Mouse (Mus musculus) liver, embryonic 15.5 days (tissue): ENCODE data around the gene Tmem14c. TPM values are rescaled to one million over a fixed set of nuclear protein-coding genes. Genes with fewer than 3 reads are reported as not detected.

ENCODE experiments used
- ATAC-seq: fragments of 200-750 bp; cut with Nextera tagmentation; 2 replicates; pipeline ENCODE4 v1.8.0; 2017; ENCODE audit warnings: moderate number of reproducible peaks, mild to moderate bottlenecking, moderate library complexity; ENCODE audit not compliant: insufficient read depth
- H3K27ac ChIP-seq: fragments of 300-500 bp; sonication (generic); replicated peaks from 2 replicates; pipeline ENCODE4 v1.5.1; 2015; ENCODE audit warnings: mild to moderate bottlenecking, inconsistent platforms
- H3K27me3 ChIP-seq: fragments of 300-500 bp; sonication (generic); 2 replicates; pipeline ENCODE4 v1.6.1; 2015; ENCODE audit warnings: mild to moderate bottlenecking, inconsistent platforms
- H3K36me3 ChIP-seq: fragments of 300-500 bp; sonication (generic); replicated peaks from 2 replicates; pipeline ENCODE4 v1.6.1; 2015; ENCODE audit warnings: moderate library complexity, mild to moderate bottlenecking, inconsistent platforms
- H3K4me1 ChIP-seq: fragments of 300-500 bp; sonication (generic); replicated peaks from 2 replicates; pipeline ENCODE4 v1.6.1; 2015; ENCODE audit warnings: inconsistent platforms
- H3K4me2 ChIP-seq: fragments of 300-500 bp; sonication (generic); 2 replicates; pipeline ENCODE4 v1.6.1; 2015; ENCODE audit warnings: moderate library complexity, mild to moderate bottlenecking, inconsistent platforms
- H3K4me3 ChIP-seq: fragments of 300-500 bp; sonication (generic); replicated peaks from 2 replicates; pipeline ENCODE4 v1.5.1; 2015; ENCODE audit warnings: mild to moderate bottlenecking, inconsistent platforms
- H3K9ac ChIP-seq: fragments of 300-500 bp; sonication (generic); 2 replicates; pipeline ENCODE4 v1.6.1; 2015; ENCODE audit warnings: moderate library complexity, mild to moderate bottlenecking, inconsistent platforms
- H3K9me3 ChIP-seq: fragments of 300-500 bp; sonication (generic); replicated peaks from 2 replicates; pipeline ENCODE4 v1.6.1; 2016; ENCODE audit warnings: inconsistent platforms
- WGBS: fragments of 180-500 bp; shearing (Covaris S2); methylation state at CpG from one replicate; pipeline ENCODE4 v1.1.7; 2015; ENCODE audit warnings: mixed read lengths; ENCODE audit not compliant: insufficient replicate concordance; 5-methylcytosine and 5-hydroxymethylcytosine counted together
- polyA plus RNA-seq: library from polyadenylated mRNA; unstranded; fragments of >200 nt; fragmentation: Nextera tagmentation; extraction: Ambion mirVana; gene quantifications from 2 replicates; pipeline ENCODE4 v1.2.1, GENCODE M21; 2015

The Tmem14c gene
- polyA plus RNA-seq, 1 experiment from 2014 or later = 685 TPM

DNA sequence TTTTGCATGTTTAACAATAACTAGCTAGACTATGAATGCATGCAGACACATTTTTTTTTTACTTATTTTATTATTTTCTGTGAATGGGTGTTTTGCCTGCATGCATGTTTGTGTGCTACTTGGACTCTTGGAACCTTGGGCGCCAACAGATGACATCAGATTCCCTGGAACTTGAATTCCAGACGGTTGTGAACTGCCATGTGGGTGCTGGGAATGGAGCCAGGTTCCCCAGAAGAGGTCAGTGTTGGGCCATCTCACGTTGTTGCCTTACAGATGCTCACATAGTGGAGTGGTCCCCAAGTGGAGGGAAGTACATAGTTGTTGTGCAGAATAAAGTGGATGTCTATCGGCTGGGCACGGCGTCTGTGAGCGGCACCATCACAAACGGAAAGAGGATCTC lies 7.1 kb upstream of the Tmem14c start:
- H3K9ac ChIP-seq = no peak overlapping the region
- ATAC-seq = no peak
- no peaks in the 10 kb centered on the region for H3K9me3 ChIP-seq
- H3K27me3 ChIP-seq = no peaks in the 10 kb centered on the region
- H3K4me3 ChIP-seq = no peak overlapping the region
- H3K4me2 ChIP-seq = no peak overlapping the region
- H3K27ac ChIP-seq = no peak overlapping the region
- peaks cover 97% of the 10 kb centered on the region for H3K36me3 ChIP-seq
- 81% methylated on average over 8 of the region's 8 CpGs for WGBS
- peaks cover 11% of the 10 kb centered on the region for H3K4me1 ChIP-seq

DNA sequence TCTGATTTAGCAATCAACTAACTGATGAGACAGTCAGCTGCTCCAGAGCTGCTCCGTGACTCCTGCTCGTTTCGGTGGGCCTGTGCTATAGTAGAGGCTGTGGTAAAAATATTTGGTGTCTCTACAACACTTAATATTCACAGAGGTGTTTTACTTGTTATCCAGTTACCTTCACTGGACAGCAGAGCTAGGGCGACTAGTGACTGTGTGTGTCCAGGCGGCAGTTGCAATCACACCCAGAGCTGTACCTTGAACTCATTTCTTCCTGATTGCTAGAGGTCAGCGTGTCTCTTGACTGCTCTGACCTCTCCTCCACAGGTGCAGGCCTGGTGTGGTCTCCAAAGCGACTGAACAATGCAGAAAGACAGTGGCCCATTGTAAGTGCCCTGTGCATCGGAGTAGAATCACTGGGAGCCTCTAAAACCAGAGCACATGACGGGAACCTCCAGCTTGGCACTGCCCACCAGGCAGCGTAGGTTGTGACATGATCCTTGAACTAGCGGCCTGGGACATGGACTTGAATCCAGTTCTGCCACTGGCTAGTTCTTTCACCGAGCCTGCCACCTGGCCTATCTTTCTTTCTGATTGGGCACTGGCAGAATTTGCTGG lies 809 bp downstream of the Tmem14c start:
- Histone ChIP-seq H3K4me2 (peak overlapping the region; percentile 82), H3K9ac (peak overlapping the region; percentile 84), H3K27me3 (no peaks in the 10 kb centered on the region), H3K36me3 (peaks cover 77% of the 10 kb centered on the region), H3K4me3 (peak overlapping the region; percentile 75), H3K27ac (peak overlapping the region; percentile 93), H3K4me1 (peaks cover 65% of the 10 kb centered on the region), H3K9me3 (no peaks in the 10 kb centered on the region)
- no peak for ATAC-seq
- 12% methylated on average over 12 of the region's 12 CpGs for WGBS

DNA sequence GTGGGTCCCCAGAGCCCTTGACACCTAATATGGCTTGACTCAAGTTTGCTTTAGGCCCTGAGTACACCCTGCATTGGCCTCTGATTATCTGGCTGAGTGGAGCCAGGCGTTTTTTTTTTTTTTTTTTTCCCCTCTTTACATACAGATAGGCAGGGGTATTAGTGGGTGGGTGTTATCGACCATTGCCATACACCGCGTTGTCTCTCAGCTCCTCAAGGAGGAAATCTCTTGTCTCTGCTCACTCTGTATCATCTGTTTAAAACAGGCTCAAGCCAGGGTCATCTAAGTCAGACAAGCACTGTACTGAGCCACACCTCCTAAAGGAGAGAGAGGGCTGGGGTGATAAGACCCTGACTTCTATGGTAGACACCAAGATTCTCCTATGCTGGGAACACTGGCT lies 1.7 kb downstream of the Tmem14c start:
- H3K4me2 ChIP-seq = peak overlapping the region; percentile 82
- peak; percentile 78 for ATAC-seq
- H3K4me1 ChIP-seq = peaks cover 73% of the 10 kb centered on the region
- peak overlapping the region; percentile 75 for H3K4me3 ChIP-seq
- 22% methylated on average over 4 of the region's 4 CpGs for WGBS
- H3K9me3 ChIP-seq = no peaks in the 10 kb centered on the region
- H3K9ac ChIP-seq = peak overlapping the region; percentile 84
- H3K36me3 ChIP-seq = peaks cover 77% of the 10 kb centered on the region
- H3K27ac ChIP-seq = peak overlapping the region; percentile 93
- H3K27me3 ChIP-seq = no peaks in the 10 kb centered on the region

DNA sequence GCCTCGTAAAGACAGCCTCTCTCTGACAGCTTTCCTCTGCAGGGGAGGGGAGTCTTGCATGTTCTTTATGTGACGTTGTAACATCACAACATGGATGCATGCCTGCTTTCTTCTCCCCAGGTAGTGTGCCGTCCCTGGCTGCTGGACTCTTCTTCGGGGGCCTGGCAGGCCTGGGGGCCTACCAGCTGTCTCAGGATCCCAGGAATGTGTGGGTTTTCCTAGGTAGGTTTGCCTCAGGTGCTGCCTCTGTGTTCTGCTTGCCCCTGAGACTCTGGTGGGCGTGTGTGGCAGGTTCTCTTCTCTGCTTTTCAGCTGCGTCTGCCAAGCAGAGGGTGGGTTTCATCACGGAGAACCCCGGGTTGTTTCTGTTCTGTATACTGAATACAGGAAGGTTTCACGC lies 2.1 kb downstream of the Tmem14c start:
- Histone ChIP-seq H3K9ac (peak overlapping the region; percentile 84), H3K4me1 (peaks cover 76% of the 10 kb centered on the region), H3K27ac (peak overlapping the region; percentile 93), H3K9me3 (no peaks in the 10 kb centered on the region), H3K36me3 (peaks cover 77% of the 10 kb centered on the region), H3K27me3 (no peaks in the 10 kb centered on the region), H3K4me3 (peak overlapping the region; percentile 75), H3K4me2 (peak overlapping the region; percentile 82)
- ATAC-seq = no peak
- WGBS = 39% methylated on average over 9 of the region's 9 CpGs

DNA sequence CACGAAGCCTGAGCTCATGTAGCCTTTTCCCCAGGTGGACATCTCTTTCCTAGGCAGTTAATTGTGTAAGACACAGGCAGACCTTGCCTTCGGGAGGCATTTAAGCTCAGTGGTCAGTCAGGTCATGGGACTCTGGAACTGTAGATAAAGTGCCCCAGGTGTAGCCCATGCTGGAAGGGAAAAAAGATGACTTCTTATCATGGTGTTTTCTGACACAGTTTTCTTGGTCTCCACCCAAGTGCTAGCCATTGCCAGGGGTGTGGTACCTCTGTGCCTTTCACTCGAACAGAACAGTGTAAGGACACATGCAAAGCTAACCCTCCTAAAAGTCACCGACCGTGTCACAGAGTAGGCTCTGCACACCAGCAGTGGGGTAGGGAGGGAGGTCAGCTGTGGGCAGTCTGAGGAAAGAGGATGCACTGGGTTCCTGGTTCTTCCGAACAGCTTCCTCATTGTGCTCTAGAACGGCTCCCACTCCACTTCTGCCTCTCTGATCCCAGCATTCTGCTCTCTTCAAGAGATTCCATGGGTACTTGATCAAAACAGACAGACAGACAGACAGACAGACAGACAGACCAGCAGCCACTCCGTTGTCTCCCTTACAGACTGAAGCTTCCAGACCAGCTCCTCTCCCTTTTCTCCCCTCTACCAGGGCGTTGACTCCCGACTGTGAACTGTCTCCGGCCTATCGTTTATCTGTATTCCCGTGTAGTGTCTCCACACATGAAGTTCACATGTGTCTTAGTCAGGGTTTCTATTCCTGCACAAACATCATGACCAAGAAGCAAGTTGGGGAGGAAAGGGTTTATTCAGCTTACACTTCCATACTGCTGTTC lies 2.9 kb downstream of the Tmem14c start:
- H3K4me1 ChIP-seq = peaks cover 79% of the 10 kb centered on the region

DNA sequence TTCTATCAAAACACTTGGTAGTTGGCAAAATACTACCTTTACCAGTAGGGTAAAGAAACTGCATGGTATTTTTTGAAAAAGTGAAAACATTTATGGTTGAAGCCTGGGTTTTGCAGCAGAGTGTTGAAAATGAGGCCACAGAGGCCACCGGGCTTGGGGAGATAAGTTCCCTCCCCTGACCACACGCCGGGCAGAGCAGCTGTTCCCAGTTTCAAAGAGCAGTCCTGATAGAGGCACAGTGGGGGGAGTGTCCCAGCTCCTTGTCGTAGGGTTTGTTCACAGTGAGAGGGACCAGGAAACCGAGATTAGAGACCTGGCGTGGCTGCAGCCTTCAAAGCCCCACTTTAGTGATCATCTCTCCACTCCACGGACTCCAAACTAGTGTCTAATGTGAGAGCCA lies 4.4 kb downstream of the Tmem14c start:
- no peaks in the 10 kb centered on the region for H3K9me3 ChIP-seq
- ATAC-seq = no peak
- H3K27ac ChIP-seq = peak overlapping the region; percentile 93
- peaks cover 69% of the 10 kb centered on the region for H3K36me3 ChIP-seq
- WGBS = 9% methylated on average over 7 of the region's 7 CpGs
- H3K4me1 ChIP-seq = peaks cover 81% of the 10 kb centered on the region
- H3K9ac ChIP-seq = peak overlapping the region; percentile 84
- H3K27me3 ChIP-seq = no peaks in the 10 kb centered on the region
- H3K4me2 ChIP-seq = peak overlapping the region; percentile 82
- peak overlapping the region; percentile 75 for H3K4me3 ChIP-seq

More for the DNA sequence above, 2.9 kb downstream of the Tmem14c start:
- ATAC-seq = peak; percentile 54
- Histone ChIP-seq H3K27ac (peak overlapping the region; percentile 93), H3K9ac (peak overlapping the region; percentile 84), H3K9me3 (no peaks in the 10 kb centered on the region), H3K27me3 (no peaks in the 10 kb centered on the region), H3K4me3 (peak overlapping the region; percentile 75), H3K4me2 (peak overlapping the region; percentile 82), H3K36me3 (peaks cover 77% of the 10 kb centered on the region)
- WGBS = 33% methylated on average over 13 of the region's 13 CpGs

DNA sequence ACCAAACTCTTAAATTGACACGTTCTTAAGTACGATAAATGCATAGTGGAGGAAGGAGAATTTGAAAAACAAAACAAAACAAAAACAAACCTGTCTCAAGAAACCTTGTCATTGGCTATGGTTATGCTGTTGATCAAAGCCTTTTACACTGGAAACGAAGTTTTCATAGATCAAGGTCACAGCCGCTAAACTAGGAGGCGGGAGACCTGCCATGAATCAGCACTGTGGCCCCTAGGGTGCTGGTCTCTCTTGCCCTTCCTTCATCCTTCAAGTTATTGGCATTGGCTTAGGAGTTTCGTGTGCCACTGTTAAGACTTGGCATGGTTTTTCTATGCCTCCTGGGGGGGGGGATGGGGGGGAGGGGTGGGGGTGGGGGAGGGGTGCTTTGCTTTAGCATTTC lies 5.5 kb downstream of the Tmem14c start:
- peak overlapping the region; percentile 93; the same call in 1 of the 2 replicates for H3K27ac ChIP-seq
- H3K27me3 ChIP-seq = no peaks in the 10 kb centered on the region
- H3K4me3 ChIP-seq = no peak overlapping the region
- no peak for ATAC-seq
- peaks cover 69% of the 10 kb centered on the region for H3K36me3 ChIP-seq
- WGBS = 80% methylated on average over 6 of the region's 6 CpGs
- peak overlapping the region; percentile 82 for H3K4me2 ChIP-seq
- peaks cover 76% of the 10 kb centered on the region for H3K4me1 ChIP-seq
- H3K9ac ChIP-seq = no peak overlapping the region
- H3K9me3 ChIP-seq = no peaks in the 10 kb centered on the region

DNA sequence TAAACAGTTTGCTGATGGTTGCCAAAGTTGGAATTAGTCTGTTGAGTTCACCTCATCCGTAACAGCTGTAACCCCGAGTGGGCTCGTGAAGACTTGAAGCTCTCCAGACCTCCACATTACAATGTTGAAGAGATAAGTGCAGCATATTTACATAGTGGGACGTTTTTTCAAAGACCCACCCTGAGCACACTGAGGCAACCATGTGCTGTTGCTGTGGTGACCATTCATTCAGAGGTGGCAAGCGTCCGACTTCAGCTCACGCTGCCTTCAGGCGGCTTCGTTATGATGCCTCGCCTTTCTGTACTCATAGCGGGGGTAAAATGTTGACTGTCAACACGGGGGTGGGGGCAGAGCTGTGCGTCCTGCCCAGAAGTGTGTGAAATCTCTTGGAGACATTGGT lies 6.0 kb downstream of the Tmem14c start:
- H3K4me2 ChIP-seq = peak overlapping the region; percentile 82; the same call in 1 of the 2 replicates
- WGBS = 79% methylated on average over 13 of the region's 13 CpGs
- H3K36me3 ChIP-seq = peaks cover 69% of the 10 kb centered on the region
- H3K4me1 ChIP-seq = peaks cover 72% of the 10 kb centered on the region
- H3K4me3 ChIP-seq = no peak overlapping the region
- H3K27ac ChIP-seq = peak overlapping the region; percentile 93; the same call in 1 of the 2 replicates
- no peak overlapping the region for H3K9ac ChIP-seq
- H3K27me3 ChIP-seq = no peaks in the 10 kb centered on the region
- no peak for ATAC-seq
- no peaks in the 10 kb centered on the region for H3K9me3 ChIP-seq

DNA sequence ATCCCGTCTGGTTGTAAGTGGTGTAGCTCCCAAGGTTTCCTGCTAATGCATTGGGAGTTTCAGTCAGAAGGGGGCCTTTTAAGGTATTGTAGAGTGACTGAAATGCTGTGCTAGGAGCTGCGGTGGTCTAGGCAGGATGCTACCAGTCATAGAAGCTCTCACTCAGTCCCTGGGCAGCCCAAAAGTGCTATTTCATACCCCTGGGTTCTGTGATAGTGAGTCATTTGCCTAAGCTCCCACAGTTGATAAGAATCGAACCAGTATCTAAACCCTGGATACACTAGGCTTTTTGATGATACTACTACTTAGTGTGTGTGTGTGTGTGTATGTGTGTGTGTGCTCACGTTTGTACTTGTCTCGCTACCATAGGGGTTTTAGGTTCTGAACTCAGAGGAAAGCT lies 14.0 kb downstream of the Tmem14c start:
- no peak overlapping the region for H3K9ac ChIP-seq
- H3K4me3 ChIP-seq = no peak overlapping the region
- peaks cover 31% of the 10 kb centered on the region for H3K4me1 ChIP-seq
- WGBS = 37% methylated on average over 5 of the region's 5 CpGs
- H3K27ac ChIP-seq = peak overlapping the region; percentile 59
- peak; percentile 89 for ATAC-seq
- H3K36me3 ChIP-seq = 0 out of 2 replicates have a peak, but pooled peaks cover 3% of the 10 kb centered on the region
- no peaks in the 10 kb centered on the region for H3K9me3 ChIP-seq
- H3K4me2 ChIP-seq = peak overlapping the region; percentile 45
- no peaks in the 10 kb centered on the region for H3K27me3 ChIP-seq

DNA sequence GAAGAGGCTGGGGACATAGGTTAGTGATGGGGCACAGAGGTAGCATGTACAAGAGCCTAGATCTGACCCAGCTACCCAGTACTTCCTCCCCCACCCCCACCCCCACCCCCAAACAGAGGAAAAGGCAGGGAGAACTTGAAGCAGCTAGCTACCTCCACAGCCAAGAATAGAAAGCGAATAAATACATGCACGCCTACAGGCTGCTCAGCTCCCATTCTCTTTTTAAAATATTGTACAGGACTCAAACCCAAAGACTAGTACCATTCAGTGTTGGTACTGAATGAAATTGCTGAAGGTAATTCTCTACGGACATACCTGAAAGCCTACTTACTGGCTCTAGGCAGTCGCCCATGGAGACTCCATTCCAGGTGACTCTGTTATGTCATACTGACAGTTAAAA lies 26.4 kb downstream of the Tmem14c start:
- Histone ChIP-seq H3K27me3 (peaks cover 20% of the 10 kb centered on the region), H3K27ac (no peak overlapping the region), H3K36me3 (no peaks in the 10 kb centered on the region), H3K4me2 (no peak overlapping the region), H3K9me3 (no peaks in the 10 kb centered on the region), H3K9ac (no peak overlapping the region), H3K4me3 (no peak overlapping the region), H3K4me1 (no peaks in the 10 kb centered on the region)
- ATAC-seq = no peak
- 60% methylated on average over 4 of the region's 4 CpGs for WGBS

DNA sequence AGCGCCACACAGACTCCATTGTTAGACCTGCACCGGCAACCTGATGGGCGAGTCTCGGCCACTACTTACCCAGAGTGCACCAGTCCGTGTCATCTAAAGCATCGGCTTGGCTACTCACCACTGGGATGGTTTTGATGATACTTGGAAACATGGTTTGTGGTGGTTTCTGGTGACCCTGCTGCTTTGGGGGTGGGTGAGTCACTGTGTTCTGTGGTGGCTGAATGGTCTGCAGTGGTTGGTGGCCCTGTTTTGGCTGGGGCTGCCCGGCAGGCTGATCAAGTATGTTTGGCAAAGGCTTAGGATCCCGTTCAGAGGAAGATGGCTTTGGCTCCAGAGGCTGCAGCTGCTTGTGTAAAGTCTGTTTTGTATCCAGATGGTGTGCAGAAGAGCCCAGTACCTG lies 29.8 kb downstream of the Tmem14c start:
- Histone ChIP-seq H3K36me3 (no peaks in the 10 kb centered on the region), H3K4me3 (no peak overlapping the region), H3K27me3 (peaks cover 11% of the 10 kb centered on the region), H3K4me2 (no peak overlapping the region), H3K4me1 (no peaks in the 10 kb centered on the region), H3K27ac (no peak overlapping the region), H3K9ac (no peak overlapping the region), H3K9me3 (no peaks in the 10 kb centered on the region)
- ATAC-seq = no peak
- WGBS = 79% methylated on average over 8 of the region's 8 CpGs
